In genomic region chr9:65152711-65153330, GRCm38 (mm10) we compare ENCODE assay signal across 13 mouse cellular contexts. TPM values are rescaled to one million over a fixed set of nuclear protein-coding genes. Genes with fewer than 3 reads are reported as not detected.
DNase-seq lines count a peak whose midpoint lies in the region; ATAC-seq lines count a peak whose summit lies in the region.
"Had no signal": no experiment of that assay in that cellular context is flagged by ENCODE, and none has a peak within 500 bp of the region (broad histone marks: within the 10 kb centered on the region; RNA-seq: fewer than 3 reads in every experiment).

No protein-coding gene starts in this region.

- H3K9me3 ChIP-seq in kidney, embryonic 14.5 days (ENCODE audit: control insufficient read depth, low read length), result no peaks in the 10 kb centered on the region
- no peaks in the 10 kb centered on the region for H3K9me3 ChIP-seq in embryonic facial prominence, embryonic 13.5 days
- H3K9me3 ChIP-seq in hindbrain, embryonic 15.5 days, result no peaks in the 10 kb centered on the region
- H3K9me3 ChIP-seq in midbrain, embryonic 15.5 days, result no peaks in the 10 kb centered on the region
- H3K9me3 ChIP-seq: heart, embryonic 12.5 days had no signal

- H3K4me1 ChIP-seq in kidney, embryonic 14.5 days (ENCODE audit: control insufficient read depth, insufficient read depth, low read length), result peaks cover 45% of the 10 kb centered on the region
- peaks cover 33% of the 10 kb centered on the region for H3K4me1 ChIP-seq in embryonic facial prominence, embryonic 13.5 days
- peaks cover 37% of the 10 kb centered on the region for H3K4me1 ChIP-seq in hindbrain, embryonic 15.5 days (replicated peaks)
- peaks cover 41% of the 10 kb centered on the region for H3K4me1 ChIP-seq in midbrain, embryonic 15.5 days

- H3K36me3 ChIP-seq in kidney, embryonic 14.5 days (ENCODE audit: control insufficient read depth, insufficient read depth, low read length), result peaks cover 8% of the 10 kb centered on the region; the same call in 1 of the 2 replicates
- H3K36me3 ChIP-seq in embryonic facial prominence, embryonic 13.5 days, result peaks cover under 1% of the 10 kb centered on the region; the same call in 1 of the 2 replicates
- 0 out of 2 replicates have a peak, but pooled peaks cover 3% of the 10 kb centered on the region for H3K36me3 ChIP-seq in hindbrain, embryonic 15.5 days
- no peaks in the 10 kb centered on the region; the same call in 1 of the 2 replicates for H3K36me3 ChIP-seq in midbrain, embryonic 15.5 days (replicated peaks)
- H3K36me3 ChIP-seq: heart, embryonic 12.5 days had no signal

- DNase-seq in kidney, postnatal 25 days, result no peak
- DNase-seq in MN1 (ENCODE audit: low spot score), result no peak
- no peak for DNase-seq in left cerebral cortex, postnatal 36 days (ENCODE audit: low spot score in 2 of 2)
- DNase-seq in embryo, embryonic 11 days, result no peak
- DNase-seq: B cell, adult 2 months; cerebellum, adult 9-10 months had no signal

- no peaks in the 10 kb centered on the region for H3K27me3 ChIP-seq in kidney, embryonic 14.5 days (ENCODE audit: control insufficient read depth, insufficient read depth, low read length)
- H3K27me3 ChIP-seq in embryonic facial prominence, embryonic 13.5 days, result no peaks in the 10 kb centered on the region
- H3K27me3 ChIP-seq in hindbrain, embryonic 15.5 days, result no peaks in the 10 kb centered on the region
- no peaks in the 10 kb centered on the region for H3K27me3 ChIP-seq in midbrain, embryonic 15.5 days (replicated peaks)
- H3K27me3 ChIP-seq: heart, embryonic 12.5 days had no signal

- peak overlapping the region; percentile 45 for H3K27ac ChIP-seq in kidney, embryonic 14.5 days (ENCODE audit: low read depth, low read length)
- peak overlapping the region; percentile 58 for H3K27ac ChIP-seq in embryonic facial prominence, embryonic 13.5 days
- H3K27ac ChIP-seq in hindbrain, embryonic 15.5 days (replicated peaks), result peak overlapping the region; percentile 77
- H3K27ac ChIP-seq in midbrain, embryonic 15.5 days, result peak overlapping the region; percentile 75

- no peak overlapping the region for H3K4me3 ChIP-seq in kidney, embryonic 14.5 days (ENCODE audit: low read length)
- no peak overlapping the region for H3K4me3 ChIP-seq in embryonic facial prominence, embryonic 13.5 days
- H3K4me3 ChIP-seq in hindbrain, embryonic 15.5 days, result no peak overlapping the region
- H3K4me3 ChIP-seq in midbrain, embryonic 15.5 days, result no peak overlapping the region
- H3K4me3 ChIP-seq: heart, embryonic 12.5 days had no signal

- no peak for ATAC-seq in kidney, embryonic 14.5 days (ENCODE audit: low FRiP score, low TSS enrichment)
- ATAC-seq in embryonic facial prominence, embryonic 13.5 days (ENCODE audit: insufficient number of reproducible peaks, insufficient read depth, low FRiP score, low TSS enrichment, low read depth), result no peak
- ATAC-seq in hindbrain, embryonic 15.5 days (ENCODE audit: low FRiP score, low read depth), result peak; percentile 65; the same call in 1 of the 2 replicates
- ATAC-seq in midbrain, embryonic 15.5 days (replicated peaks), result peak; percentile 55; the same call in 1 of the 2 replicates
- ATAC-seq: Patski had no signal

- intact Hi-C loops in left cerebral cortex, postnatal 36 days (cut with DNase I), result no loop called here

- peak overlapping the region; percentile 36; the same call in 1 of the 2 replicates for H3K9ac ChIP-seq in kidney, embryonic 14.5 days (ENCODE audit: low read depth, low read length)
- H3K9ac ChIP-seq in embryonic facial prominence, embryonic 13.5 days, result 0 out of 2 replicates have a peak overlapping the region, but pooled peaks have one; percentile 45
- peak overlapping the region; percentile 18; the same call in 1 of the 2 replicates for H3K9ac ChIP-seq in hindbrain, embryonic 15.5 days
- H3K9ac ChIP-seq in midbrain, embryonic 15.5 days, result no peak overlapping the region
- H3K9ac ChIP-seq: heart, embryonic 12.5 days had no signal

- 58% methylated on average over 6 of the region's 6 CpGs for WGBS in kidney, embryonic 14.5 days
- WGBS in embryonic facial prominence, embryonic 13.5 days, result 49% methylated on average over 6 of the region's 6 CpGs
- 19% methylated on average over 6 of the region's 6 CpGs for WGBS in hindbrain, embryonic 15.5 days
- WGBS in midbrain, embryonic 15.5 days, result 20% methylated on average over 6 of the region's 6 CpGs

- no peak overlapping the region for H3K4me2 ChIP-seq in kidney, embryonic 14.5 days (replicated peaks; ENCODE audit: low read depth, low read length)
- H3K4me2 ChIP-seq in embryonic facial prominence, embryonic 13.5 days, result no peak overlapping the region
- no peak overlapping the region for H3K4me2 ChIP-seq in hindbrain, embryonic 15.5 days
- no peak overlapping the region for H3K4me2 ChIP-seq in midbrain, embryonic 15.5 days
- H3K4me2 ChIP-seq: heart, embryonic 12.5 days had no signal

RNA-seq across cellular contexts. Expression of gene Igdcc3, which starts 11.8 kb away (rescaled TPM):
- polyA plus RNA-seq in kidney, embryonic 14.5 days (2014; fragmentation: Nextera tagmentation; extraction: Ambion mirVana), result 4.5 and 6.1 TPM in 2 replicates
- 2.1 and 3.0 TPM in 2 replicates for polyA plus RNA-seq in embryonic facial prominence, embryonic 13.5 days (2015; fragmentation: Nextera tagmentation; extraction: Ambion mirVana)
- 9.9 and 10.9 TPM in 2 replicates for polyA plus RNA-seq in hindbrain, embryonic 15.5 days (2015; fragmentation: Nextera tagmentation; extraction: Ambion mirVana)
- polyA plus RNA-seq in midbrain, embryonic 15.5 days (2015; fragmentation: Nextera tagmentation; extraction: Ambion mirVana), result 12.8 and 14.1 TPM in 2 replicates
- total RNA-seq in left cerebral cortex, postnatal 36 days (2021), result 1 to 10 TPM; 2.0 to 2.3 TPM
- total RNA-seq: megakaryocyte, adult 5-6 weeks had no signal
- polyA plus RNA-seq: Patski had no signal

RNA-seq across cellular contexts. Expression of gene Parp16, which starts 42.3 kb away (rescaled TPM):
- 4.7 and 7.9 TPM in 2 replicates for polyA plus RNA-seq in kidney, embryonic 14.5 days (2014; fragmentation: Nextera tagmentation; extraction: Ambion mirVana)
- polyA plus RNA-seq in embryonic facial prominence, embryonic 13.5 days (2015; fragmentation: Nextera tagmentation; extraction: Ambion mirVana), result 7.1 and 8.1 TPM in 2 replicates
- 6.7 and 8.1 TPM in 2 replicates for polyA plus RNA-seq in hindbrain, embryonic 15.5 days (2015; fragmentation: Nextera tagmentation; extraction: Ambion mirVana)
- polyA plus RNA-seq in midbrain, embryonic 15.5 days (2015; fragmentation: Nextera tagmentation; extraction: Ambion mirVana), result 6.8 and 7.6 TPM in 2 replicates
- total RNA-seq in left cerebral cortex, postnatal 36 days (2021), result 1 to 10 TPM; 2.5 to 4.2 TPM

RNA-seq across cellular contexts. Expression of gene Igdcc4, which starts 51.5 kb away (rescaled TPM):
- polyA plus RNA-seq in kidney, embryonic 14.5 days (2014; fragmentation: Nextera tagmentation; extraction: Ambion mirVana), result 12.7 and 16.4 TPM in 2 replicates
- polyA plus RNA-seq in embryonic facial prominence, embryonic 13.5 days (2015; fragmentation: Nextera tagmentation; extraction: Ambion mirVana), result 31.0 and 31.7 TPM in 2 replicates
- 17.3 and 17.4 TPM in 2 replicates for polyA plus RNA-seq in hindbrain, embryonic 15.5 days (2015; fragmentation: Nextera tagmentation; extraction: Ambion mirVana)
- polyA plus RNA-seq in midbrain, embryonic 15.5 days (2015; fragmentation: Nextera tagmentation; extraction: Ambion mirVana), result 16.8 and 17.3 TPM in 2 replicates
- total RNA-seq in left cerebral cortex, postnatal 36 days (2021), result 10 to 100 TPM; 24.9 to 30.8 TPM

Comparison
In these comparisons a context has a peak if more than half of its experiments do, and no peak if none do; other contexts are left out.
1. ATAC-seq: peak in hindbrain, embryonic 15.5 days (single experiment) and midbrain, embryonic 15.5 days (single experiment); none in kidney, embryonic 14.5 days (single experiment) and embryonic facial prominence, embryonic 13.5 days (single experiment).
2. Peak in every context shown above with its lines, with median percentiles within 50 percentile points of each other: H3K27ac ChIP-seq.